Mouse (Mus musculus) left cerebral cortex, postnatal 36 days (tissue): ENCODE data around the gene Nfe2. TPM values are rescaled to one million over a fixed set of nuclear protein-coding genes. Genes with fewer than 3 reads are reported as not detected.

Experiments used
- DNase-seq, 2 experiments: peaks; one replicate each; pipeline ENCODE4 v3.0.0; 2021 to 2022; ENCODE audit warnings: low spot score in 2 of 2, mixed read lengths in 1 of 2
- intact Hi-C: fragments of 180-260 bp; cut with DNase I; formaldehyde crosslinking; loops from one replicate; pipeline ENCODE4 v1.15.1; 2025
- microRNA-seq: library from miRNA; unstranded; fragments of <30 nt; microRNA quantifications from one replicate; pipeline ENCODE4 v1.2.0, GENCODE M21; 2022
- total RNA-seq, 2 experiments: library from RNA; stranded (reverse); gene quantifications; 2 replicates each; pipeline ENCODE4 v1.2.3; 2021

The Nfe2 gene
- total RNA-seq, 2 experiments from 2014 or later, result not detected

- no peak for DNase-seq
- intact Hi-C loops, result no loop called here
Measured at GRCm38 (mm10) chr15:103237295-103237694, 20.9 kb downstream of the Nfe2 start.

- no peak for DNase-seq
Measured at GRCm38 (mm10) chr15:103233119-103233518, 25.1 kb downstream of the Nfe2 start.

GRCm38 (mm10) chr15:103228904-103229303 is 29.3 kb downstream of the Nfe2 start:
- no peak for DNase-seq
- intact Hi-C loops, result no loop called here

More at GRCm38 (mm10) chr15:103233119-103233518, 25.1 kb downstream of the Nfe2 start:
- intact Hi-C loops, result no loop called here

GRCm38 (mm10) chr15:103227572-103227971 is 30.6 kb downstream of the Nfe2 start:
- no peak for DNase-seq
- intact Hi-C loops, result no loop called here

GRCm38 (mm10) chr15:103227022-103227421 is 31.2 kb downstream of the Nfe2 start:
- intact Hi-C loops, result no loop called here
- DNase-seq, result no peak

GRCm38 (mm10) chr15:103224161-103224560 is 34.0 kb downstream of the Nfe2 start:
- intact Hi-C loops, result no loop called here
- DNase-seq, result no peak

- intact Hi-C loops, result no loop called here
- no peak for DNase-seq
Measured at GRCm38 (mm10) chr15:103221386-103221785, 36.8 kb downstream of the Nfe2 start.

GRCm38 (mm10) chr15:103220785-103221184 is 37.4 kb downstream of the Nfe2 start:
- DNase-seq, result no peak
- intact Hi-C loops, result no loop called here

- DNase-seq, result no peak
- intact Hi-C loops, result no loop called here
Measured at GRCm38 (mm10) chr15:103216052-103216451, 42.2 kb downstream of the Nfe2 start.

- intact Hi-C loops, result no loop called here
- DNase-seq, result peak; percentile 86 to 87
Measured at GRCm38 (mm10) chr15:103214971-103215907, 43.0 kb downstream of the Nfe2 start.

GRCm38 (mm10) chr15:103214149-103214548 is 44.1 kb downstream of the Nfe2 start:
- no peak for DNase-seq
- intact Hi-C loops, result no loop called here

GRCm38 (mm10) chr15:103205156-103205555 is 53.0 kb downstream of the Nfe2 start:
- intact Hi-C loops, result loop anchor here (5.0 kb wide), 1 partner anchor 102 kb away; no protein-coding TSS in a partner anchor
- no peak for DNase-seq

- intact Hi-C loops, result loop anchor here (5.0 kb wide), 1 partner anchor 40 kb away; the partner anchor contains the start of gene Hnrnpa1
- DNase-seq, result no peak
Measured at GRCm38 (mm10) chr15:103202088-103202793, 56.0 kb downstream of the Nfe2 start.

Small RNAs within 50 kb of the gene (microRNA-seq; reads per million reads assigned to microRNA genes)
- gene Mir148b, result 95.4 reads per million, percentile 55 among the genes with 10 or more reads in this experiment

Other genes starting within 250 kb of the Nfe2 start
- not detected for gene Hoxc4, start 239.5 kb downstream of the Nfe2 start, total RNA-seq
- 10 to 100 TPM; 18.3 to 20.0 TPM for gene Smug1, start 91.3 kb downstream of the Nfe2 start, total RNA-seq
- 100 to 1,000 TPM; 158 to 174 TPM for gene Cbx5, start 18.6 kb downstream of the Nfe2 start, total RNA-seq
- 100 to 1,000 TPM; 199 to 232 TPM for gene Hnrnpa1, start 18.0 kb downstream of the Nfe2 start, total RNA-seq
- gene Copz1, start 14.3 kb upstream of the Nfe2 start, total RNA-seq, result 10 to 100 TPM; 87.8 to 95.9 TPM
- under 1 TPM; 0.42 to 0.45 TPM for gene Gpr84, start 52.2 kb upstream of the Nfe2 start, total RNA-seq
- gene Zfp385a, start 81.7 kb upstream of the Nfe2 start, total RNA-seq, result 10 to 100 TPM; 64.4 to 73.5 TPM
- gene Itga5, start 108.4 kb upstream of the Nfe2 start, total RNA-seq, result 1 to 10 TPM; 2.8 to 4.3 TPM
- gene Gtsf1, start 172.1 kb upstream of the Nfe2 start, total RNA-seq, result under 1 TPM in 1 of 2 experiments, not detected in 1; 0.64 TPM
- not detected for gene Gtsf2, start 190.1 kb upstream of the Nfe2 start, total RNA-seq
- 1 to 10 TPM; 9.4 to 9.9 TPM for gene Nckap1l, start 195.4 kb upstream of the Nfe2 start, total RNA-seq
- gene Pde1b, start 244.6 kb upstream of the Nfe2 start, total RNA-seq, result 100 to 1,000 TPM; 160 to 189 TPM